Mouse (Mus musculus) bone marrow, adult 2 months (tissue): Measurements from ENCODE around the gene Gal3st4.

Source experiments
- CTCF ChIP-seq: fragments of 200-500 bp; IDR thresholded peaks from 2 replicates; pipeline ENCODE4 v1.5.1; 2011; ENCODE audit warnings: low read length, control low read depth; ENCODE audit not compliant: control insufficient read depth, insufficient read depth
- POLR2A ChIP-seq: fragments of 200-500 bp; IDR thresholded peaks from 2 replicates; pipeline ENCODE4 v1.6.1; 2011; ENCODE audit warnings: low read depth, mild to moderate bottlenecking, control low read depth, low read length, borderline replicate concordance; ENCODE audit not compliant: control insufficient read depth

GRCm38 (mm10) chr5:138223287-138223686 lies 49.4 kb downstream of the Gal3st4 start:
- no peak for TF ChIP-seq CTCF
- no peak for TF ChIP-seq POLR2A
